Mouse (Mus musculus) right cerebral cortex, postnatal 14 days (tissue): ENCODE measurements around the gene Kifap3.
A peak's percentile ranks its signal among the peaks of the same experiment; 100 is the strongest.

ENCODE experiments used
- DNase-seq: peaks from one replicate; pipeline ENCODE4 v3.0.0; 2022

Kifap3 gene

DNA sequence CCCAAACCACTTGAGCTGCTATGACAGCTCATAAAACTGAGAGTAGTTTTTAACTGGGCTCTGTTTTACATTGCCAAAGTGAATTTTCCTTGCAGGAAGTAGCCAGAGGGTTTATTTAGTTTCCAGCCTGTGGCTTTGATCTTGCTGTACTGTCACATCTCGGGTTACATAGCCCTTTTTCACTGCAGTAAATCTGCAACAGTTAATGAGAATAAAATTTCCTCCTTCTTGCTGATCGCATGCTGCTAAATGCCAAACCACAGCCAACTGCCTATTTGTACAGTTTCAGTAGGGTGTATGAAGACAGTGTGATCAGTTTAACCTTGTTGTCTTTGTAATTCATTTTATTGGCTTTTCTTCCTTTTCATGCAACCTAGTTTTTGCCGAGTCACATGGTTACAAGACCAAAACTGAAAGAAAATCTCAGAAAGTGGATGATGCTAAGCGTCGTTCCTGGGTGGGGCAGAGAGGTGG is 118.9 kb downstream of the Kifap3 start:
- DNase-seq: no peak

DNA sequence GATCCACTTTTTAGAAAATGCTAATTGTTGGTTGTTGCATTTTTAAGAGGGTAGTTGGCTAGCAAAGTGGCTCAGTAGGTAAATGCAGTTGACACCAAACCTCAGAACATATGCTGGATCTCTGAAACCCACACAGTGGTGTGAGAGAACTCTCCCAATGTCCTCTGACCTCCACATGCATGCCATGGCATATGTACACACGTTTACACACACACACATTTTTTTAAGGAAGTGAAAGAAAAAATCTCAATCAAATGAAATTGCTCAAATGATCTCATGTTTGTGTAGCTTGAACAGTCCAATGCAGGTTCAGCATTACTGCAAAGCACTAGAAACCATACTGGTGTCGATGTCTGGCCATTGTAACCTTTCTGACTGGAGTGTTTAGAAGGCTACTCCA is 120.2 kb downstream of the Kifap3 start:
- DNase-seq: no peak

DNA sequence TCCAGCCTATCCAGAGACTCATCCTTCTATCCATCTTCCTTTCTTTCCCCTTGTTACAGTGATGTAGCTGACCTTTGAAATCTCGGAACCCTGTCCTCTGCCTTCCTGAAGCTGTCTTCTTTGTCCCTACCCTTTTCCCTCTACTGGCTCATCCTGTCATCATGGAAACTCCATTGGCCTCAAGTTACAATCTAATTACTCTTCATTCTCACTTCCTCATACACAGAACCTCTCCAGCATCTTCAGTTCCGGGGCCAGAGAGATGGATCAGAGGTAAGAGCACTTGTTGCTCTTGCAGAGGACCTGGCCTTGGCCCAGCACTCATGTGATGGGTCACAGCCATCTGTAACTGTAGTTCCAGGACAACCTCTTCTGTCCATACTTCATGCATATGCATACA is 120.8 kb downstream of the Kifap3 start:
- DNase-seq: no peak

DNA sequence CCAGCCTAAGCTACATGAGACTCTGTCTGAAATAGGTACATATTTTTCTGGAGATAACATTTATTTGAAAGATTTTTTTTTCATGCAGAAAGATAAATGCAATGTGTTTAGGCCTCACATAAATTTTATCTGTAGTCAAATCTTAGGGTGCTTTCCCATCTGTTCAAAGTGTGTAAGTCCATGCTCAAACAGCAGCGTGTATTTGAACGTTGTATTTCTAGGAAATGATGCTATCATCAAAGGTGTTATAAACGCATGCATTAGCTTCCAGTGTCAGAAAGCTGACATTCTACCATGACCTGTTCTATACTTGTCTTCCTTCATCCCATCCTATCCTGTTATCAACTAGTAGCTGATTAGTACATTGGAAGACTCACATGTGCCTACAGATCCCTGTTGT is 124.0 kb downstream of the Kifap3 start:
- no peak for DNase-seq

DNA sequence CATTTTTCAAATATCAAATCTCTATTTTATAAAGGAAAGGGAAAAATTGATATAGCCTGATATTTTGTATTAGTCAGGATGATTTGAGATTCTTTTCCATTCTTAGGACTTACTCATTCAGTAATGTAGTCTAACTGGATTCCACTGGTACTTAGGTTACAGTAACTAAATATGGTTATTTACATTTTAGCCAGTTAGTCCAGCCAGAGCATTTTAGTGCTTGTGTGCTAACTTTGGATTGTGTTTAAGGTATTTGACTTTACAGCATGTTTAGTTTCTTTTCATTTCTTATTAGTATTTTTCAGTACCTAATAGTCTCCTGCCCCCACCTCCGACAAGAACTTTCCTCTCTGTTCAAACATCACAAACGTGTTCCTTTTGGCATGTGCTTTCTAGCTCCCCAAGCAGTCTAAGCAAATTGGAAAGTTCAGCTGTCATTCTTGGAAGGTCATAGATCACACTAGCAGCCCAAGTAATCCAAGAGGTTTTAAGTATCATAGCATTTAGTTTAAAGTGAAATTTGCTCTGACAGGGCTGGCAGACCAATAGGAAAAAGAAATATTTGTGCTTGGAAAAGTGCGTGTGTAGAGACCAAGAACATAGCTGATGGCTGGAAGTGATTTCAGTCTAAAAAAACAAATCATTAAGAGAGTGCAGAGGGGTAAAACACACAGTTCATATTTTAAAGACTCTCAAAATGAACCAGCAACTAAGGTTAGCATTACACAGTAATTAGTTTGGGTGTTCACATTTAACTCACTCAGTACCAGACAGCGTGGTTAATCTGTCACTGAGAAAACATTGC is 127.8 kb downstream of the Kifap3 start:
- no peak for DNase-seq

DNA sequence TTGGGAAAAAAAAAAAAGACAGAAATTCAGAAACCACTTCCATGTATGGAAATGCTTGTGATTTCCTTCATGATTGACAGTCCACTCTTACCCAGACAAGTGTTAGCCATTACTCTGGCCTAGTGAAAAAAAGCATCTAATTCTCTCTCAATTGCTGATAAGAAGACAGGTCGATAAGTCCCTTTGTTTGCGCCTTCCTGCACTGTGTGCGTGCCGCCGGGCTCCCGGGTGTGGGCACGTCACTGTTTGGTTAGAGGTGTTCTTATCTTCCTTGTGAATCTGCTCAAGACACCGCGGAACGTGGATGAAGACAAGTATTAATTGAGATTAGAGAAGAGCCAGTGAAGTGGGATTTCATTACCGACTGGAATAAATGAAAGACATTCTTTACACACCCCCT is 129.0 kb downstream of the Kifap3 start:
- DNase-seq: no peak

DNA sequence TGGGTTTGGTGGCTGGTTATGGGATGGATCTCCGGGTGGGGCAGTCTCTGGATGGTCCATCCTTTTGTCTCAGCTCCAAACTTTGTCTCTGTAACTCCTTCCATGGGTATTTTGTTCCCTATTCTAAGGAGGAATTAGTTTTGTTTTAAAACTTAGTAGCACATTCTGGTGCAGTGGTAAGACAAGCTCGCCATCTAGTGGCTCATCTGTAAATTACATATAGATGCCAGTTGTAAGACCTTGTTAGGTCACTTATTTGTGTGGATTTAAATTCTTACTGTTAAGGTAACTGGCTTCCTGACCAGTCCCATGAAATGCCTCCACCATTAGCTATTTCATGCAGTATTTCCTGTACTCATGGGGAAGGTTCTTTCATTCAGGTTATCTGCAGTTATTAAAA is 131.0 kb downstream of the Kifap3 start:
- DNase-seq: no peak

DNA sequence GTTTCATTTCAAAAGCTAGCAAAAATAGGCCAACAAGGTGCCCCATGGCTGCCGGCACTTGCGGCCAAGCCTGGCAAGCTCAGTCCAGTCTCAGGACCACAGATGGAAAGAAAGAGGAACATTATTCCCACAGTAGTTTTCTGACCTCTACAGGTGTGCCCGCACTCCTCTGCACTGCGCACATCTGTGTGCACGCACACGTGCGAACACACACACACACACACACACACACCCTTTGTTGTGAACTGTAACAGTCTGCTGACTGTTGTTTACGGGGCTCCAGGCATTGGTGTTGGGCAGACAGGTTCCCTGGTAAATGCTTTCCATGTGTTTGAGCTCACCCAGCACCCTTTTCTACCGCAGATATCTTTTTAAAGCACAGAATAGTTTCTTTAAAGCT is 131.4 kb downstream of the Kifap3 start:
- no peak for DNase-seq

DNA sequence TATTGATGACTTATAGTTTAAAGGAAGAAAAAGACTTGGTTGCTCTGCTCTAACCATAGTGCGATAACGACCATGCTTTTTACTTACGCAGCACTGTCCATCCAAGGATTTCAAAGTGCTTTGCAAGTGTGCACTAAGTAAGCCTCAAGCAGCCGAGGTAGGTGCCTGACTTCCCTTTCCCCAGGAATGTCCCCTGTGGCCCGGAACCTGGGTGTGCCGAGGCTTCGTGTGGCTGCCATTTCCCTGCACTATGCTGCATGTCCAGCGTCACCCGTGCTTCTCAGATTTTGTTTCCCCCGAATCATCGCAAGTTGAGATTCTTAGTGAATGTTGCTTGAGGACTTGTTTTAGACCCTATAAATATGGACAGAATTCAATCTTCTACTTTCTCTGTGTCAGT is 132.6 kb downstream of the Kifap3 start:
- no peak for DNase-seq

DNA sequence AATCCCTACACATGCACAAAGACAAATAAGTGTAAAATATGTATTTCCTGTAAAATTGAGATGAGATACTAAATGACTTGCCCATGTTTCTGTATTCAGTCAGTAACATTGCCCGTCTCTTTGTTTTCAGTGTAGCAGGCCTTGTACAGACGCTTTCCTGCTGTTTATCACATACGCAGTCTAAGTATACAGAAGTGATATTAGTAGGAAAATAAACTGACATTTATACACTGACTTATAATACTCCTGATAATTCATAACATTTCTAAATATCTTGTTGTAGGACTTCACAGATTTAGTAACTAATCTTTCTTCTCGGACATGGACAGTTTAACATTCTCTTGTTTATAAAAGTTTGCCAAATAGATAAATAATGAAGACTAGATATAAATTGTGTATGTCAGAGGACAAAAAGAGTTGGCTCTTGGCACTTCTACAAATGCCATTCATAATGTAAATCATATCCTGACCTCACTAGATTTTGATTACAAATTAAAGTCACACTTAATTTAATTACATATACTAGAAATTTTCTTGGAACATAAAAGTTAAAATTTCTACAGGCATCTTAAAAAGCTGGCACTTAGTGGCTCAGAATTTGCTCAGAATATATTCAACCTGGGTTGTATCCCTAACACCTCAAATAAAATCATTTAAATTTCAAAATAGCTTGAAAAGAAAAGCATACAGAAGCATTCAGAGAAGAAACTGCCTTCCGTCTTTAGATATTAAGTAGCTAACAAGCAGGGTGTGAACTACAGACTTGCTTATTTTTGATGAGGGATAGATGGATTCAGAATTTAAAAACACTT is 138.2 kb downstream of the Kifap3 start:
- DNase-seq: no peak

DNA sequence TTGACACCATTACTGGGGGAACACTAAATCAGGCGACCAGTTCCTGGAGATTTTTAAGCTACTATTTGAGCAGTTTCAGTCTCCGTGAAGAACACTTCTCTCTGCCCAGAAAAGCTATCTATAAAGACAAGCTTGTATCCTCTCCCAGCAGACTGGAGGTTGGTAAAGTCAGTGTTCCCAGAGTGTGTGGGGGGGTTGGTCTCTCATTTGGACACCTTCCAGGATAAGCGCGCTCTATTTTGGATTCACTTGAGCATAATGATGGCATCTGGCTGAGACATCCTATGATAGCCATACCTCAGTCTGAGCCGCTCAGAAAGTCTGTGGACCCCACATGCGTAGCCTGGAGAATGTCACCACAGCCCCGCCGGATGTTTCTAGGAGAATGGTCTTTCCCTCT is 144.7 kb downstream of the Kifap3 start:
- no peak for DNase-seq

DNA sequence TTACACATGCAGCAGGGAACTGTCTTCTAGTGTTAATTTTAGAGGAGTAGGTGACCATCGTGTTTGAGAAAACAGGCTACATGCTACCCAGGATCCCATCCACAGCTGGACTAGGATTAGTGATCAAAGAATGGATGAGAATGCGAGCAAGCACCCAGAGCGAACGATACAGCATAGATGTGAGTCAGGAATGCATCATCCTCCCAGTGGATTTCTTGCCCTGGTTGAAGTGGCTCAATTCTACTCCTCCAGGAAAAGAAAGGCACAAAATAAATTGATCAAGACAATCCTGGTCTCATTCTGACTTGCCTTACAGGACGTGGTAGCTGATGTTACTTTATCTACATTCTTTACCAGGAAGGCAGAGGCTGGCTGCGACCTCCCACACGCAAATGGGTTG is 149.5 kb downstream of the Kifap3 start, which contains the start of gene Scyl3:
Scyl3 (plus strand) TSS at position 255 of the 400 bp plus-strand sequence.
- no peak for DNase-seq

DNA sequence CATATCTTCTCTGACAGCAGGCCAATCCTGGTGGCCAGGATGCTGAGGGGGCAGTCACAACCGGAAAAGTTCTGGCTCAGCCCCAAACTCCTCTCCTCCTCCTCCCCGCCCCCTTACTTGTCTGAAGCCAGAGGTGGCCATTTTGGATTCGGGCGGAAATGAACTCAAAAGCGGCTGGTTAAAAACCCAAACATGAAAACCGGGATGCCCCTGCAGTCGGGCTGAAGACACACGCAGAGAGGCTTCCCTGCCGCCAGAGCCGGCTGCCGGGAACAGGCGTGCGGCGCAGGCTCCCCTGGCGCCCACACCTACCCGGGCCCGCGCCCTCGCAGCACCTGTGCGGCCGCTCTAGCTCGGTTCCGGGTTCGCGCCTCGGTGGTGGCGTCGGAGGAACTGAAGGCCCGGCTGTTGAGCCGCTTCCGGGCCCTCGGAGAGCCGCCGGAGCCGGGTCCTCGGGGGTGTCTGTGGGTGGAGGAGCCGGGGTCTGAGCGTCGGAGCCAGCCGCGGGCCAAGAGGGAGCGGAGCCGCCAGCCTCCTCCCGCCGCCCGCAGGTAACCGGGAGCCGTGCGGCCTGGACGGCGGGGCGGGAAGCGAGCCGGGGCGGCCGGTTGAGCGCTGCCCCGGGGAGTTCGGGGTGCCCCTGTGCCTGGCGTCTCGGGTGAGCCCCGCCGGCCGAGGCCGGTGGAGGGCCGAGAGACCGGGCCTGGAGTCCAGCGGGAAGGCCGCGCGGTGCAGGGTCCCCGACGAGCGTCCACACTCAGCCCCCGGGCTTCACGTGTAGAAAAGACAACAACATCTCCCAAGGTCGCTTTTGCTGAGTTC is 150.5 kb downstream of the Kifap3 start:
- peak; percentile 88 for DNase-seq

DNA sequence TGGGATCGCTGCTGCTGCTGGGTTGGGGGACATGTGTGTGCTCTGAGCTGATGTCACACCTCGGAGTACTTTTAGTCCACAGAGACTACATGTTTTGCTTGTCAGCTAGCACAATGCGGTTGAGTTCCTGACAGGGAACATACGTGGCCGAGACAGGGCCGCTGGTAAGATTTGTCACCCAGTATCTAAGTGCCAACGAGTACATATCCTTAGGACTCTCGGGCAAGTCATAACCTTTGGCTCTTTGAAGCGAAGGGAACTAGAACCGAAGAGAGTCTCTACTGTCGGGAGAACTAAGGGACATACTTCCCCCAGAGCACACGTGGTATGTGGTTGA is 151.0 kb downstream of the Kifap3 start:
- no peak for DNase-seq

DNA sequence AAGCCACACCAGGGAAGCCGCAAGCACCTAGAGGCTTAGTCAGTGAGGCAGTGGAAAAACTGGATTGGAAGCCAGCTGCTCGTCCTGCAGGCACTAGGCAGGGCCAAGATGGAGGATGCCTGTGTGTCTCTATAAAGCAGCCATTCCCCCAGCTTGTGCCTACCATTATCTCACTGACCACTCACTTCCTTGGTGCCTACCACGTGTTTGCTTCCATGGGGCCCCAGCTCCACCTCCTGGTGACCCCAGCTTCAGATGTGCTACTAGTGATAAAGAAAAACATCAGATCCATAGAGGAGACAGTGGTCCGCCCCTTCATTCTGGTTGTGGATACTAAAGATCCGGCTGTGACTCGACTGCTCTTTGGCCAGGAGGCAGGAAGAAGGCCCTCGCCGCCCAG is 152.4 kb downstream of the Kifap3 start:
- no peak for DNase-seq

DNA sequence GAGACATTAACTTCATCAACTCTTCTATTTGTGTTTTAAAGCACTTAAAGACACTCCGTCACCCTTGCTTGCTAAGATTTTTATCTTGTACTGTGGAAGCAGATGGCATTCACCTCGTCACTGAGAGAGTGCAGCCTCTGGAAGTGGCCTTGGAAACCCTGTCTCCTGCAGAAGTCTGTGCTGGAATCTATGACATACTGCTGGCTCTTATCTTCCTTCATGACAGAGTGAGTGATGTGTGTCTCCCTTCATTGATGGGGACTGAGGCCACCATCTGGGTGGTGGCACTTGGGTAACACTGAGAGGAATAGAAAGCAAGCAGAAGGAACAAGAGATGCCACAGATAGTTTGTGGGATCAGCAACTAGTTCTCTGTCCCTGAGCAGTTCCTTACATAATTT is 155.2 kb downstream of the Kifap3 start:
- no peak for DNase-seq

DNA sequence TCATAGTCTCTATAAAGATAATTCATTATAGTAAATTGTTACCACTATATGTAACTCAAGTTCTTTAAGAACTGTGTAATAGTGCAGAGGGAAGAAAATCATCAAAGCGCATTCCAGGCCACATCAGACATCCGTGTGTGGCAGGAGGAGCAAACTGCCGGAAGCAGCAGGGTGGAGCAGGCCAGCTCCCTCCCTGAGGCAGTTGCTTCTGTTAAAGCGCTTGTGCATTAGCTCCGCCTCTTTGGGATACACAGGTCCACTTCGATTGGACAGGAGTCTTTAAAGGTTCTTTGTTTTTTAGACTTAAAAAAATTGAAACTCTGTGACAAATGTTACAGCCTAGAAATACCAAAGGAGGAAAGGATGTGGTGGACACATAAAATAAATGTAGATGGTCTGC is 162.7 kb downstream of the Kifap3 start:
- no peak for DNase-seq

DNA sequence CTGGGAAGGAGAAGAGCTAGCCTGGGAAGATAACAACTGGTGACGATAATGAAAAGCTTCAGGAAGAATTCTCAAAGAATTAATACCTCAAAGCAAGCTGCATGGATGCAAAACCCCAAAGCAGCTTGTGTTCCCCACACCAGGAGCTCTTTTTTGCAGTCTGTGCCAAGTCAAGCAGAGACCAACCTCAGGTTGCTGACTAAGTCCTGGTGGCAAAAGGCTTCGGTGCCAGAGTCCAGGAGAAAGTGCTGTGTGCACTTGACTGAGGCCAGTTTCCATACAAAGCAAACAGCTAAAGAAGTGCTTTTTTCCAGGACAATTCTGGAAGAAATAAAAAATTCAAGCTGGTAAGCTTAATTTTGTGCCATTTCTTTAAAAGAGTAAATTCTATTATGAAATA is 174.0 kb downstream of the Kifap3 start:
- DNase-seq: no peak

DNA sequence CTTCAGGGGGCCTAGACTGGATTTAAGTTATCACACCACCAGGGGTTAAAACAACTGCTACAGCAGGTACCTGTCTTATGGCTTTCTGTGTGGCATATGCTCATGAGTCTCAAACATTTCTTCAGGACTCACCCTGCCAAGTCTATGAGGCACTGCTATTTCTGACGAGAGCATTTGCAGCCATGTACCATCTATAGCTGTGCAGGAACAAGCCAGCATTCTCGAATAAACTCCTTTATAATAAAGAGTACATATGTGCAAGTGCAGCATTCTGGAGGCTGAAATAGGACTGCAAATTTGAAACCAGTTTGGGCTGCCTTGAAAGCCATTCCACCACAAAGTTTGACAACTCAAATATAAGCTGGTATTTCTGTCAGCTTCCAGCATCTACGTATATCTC is 178.7 kb downstream of the Kifap3 start:
- DNase-seq: no peak

DNA sequence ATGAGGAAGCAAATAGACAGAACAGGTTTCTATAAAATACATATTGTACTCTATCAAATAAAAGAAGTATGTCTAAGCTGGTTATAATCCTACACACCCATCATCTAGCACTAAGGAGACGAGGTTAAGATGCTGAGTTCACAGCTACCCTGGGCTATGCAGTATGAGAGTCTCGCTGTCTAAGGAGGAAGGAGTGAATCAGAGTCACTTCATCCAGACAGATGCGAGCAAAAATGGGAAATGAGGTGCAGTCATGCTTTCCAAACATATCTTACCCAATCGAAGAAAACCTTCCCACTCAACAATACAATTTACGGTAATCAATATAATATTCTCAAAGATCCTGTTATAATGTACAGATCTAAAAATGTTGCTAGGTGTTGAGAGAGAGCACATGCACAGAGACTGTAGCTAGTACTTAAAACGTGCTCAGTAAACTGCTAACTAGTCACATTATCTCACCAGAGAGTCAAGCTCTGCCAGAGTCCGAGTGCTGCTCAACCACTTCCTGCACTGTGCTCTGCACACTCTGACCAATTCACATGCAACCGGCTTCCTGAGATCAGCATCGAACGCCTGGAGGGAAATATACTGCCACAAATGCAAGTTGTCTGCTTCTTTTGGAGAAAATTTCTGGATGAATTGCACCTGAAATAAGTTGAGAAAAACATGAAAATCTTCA is 184.8 kb downstream of the Kifap3 start:
- no peak for DNase-seq
